Mouse (Mus musculus) left cerebral cortex, postnatal 4 days (tissue): Measurements from ENCODE around the gene Ptges3. TPM values are rescaled to one million over a fixed set of nuclear protein-coding genes. Genes with fewer than 3 reads are reported as not detected.

Experiments used
- microRNA-seq: library from miRNA; unstranded; fragments of <30 nt; microRNA quantifications from one replicate; pipeline ENCODE4 v1.2.0, GENCODE M21; 2022
- total RNA-seq, 2 experiments: library from RNA; stranded (reverse); gene quantifications; 2 replicates each; pipeline ENCODE4 v1.2.3; 2021

Gene Ptges3
- total RNA-seq, 2 experiments from 2014 or later = 179 to 184 TPM

Small RNA genes within 50 kb of the gene (microRNA-seq; reads per million reads assigned to microRNA genes)
- 28.9 reads per million, percentile 39 among the genes with 10 or more reads in this experiment for gene Mir677

Other genes starting within 250 kb of the Ptges3 start
- not detected for gene Rdh19, start 209.0 kb upstream of the Ptges3 start, total RNA-seq
- not detected for gene Rdh16f2, start 192.5 kb upstream of the Ptges3 start, total RNA-seq
- not detected for gene Rdh7, start 170.1 kb upstream of the Ptges3 start, total RNA-seq
- not detected for gene Sdr9c7, start 160.4 kb upstream of the Ptges3 start, total RNA-seq
- not detected for gene Hsd17b6, start 51.3 kb upstream of the Ptges3 start, total RNA-seq
- gene Prim1, start 43.8 kb upstream of the Ptges3 start, total RNA-seq = 10 to 100 TPM; 19.9 to 23.8 TPM
- 100 to 1,000 TPM; 481 to 496 TPM for gene Naca, start 23.4 kb upstream of the Ptges3 start, total RNA-seq
- gene Atp5b, start 24.3 kb downstream of the Ptges3 start, total RNA-seq = 1,000 to 10,000 TPM; 1,302 to 1,309 TPM
- 10 to 100 TPM; 34.5 to 36.2 TPM for gene Baz2a, start 32.6 kb downstream of the Ptges3 start, total RNA-seq
- 10 to 100 TPM; 12.7 to 13.0 TPM for gene Rbms2, start 121.3 kb downstream of the Ptges3 start, total RNA-seq
- 1 to 10 TPM; 5.9 to 7.9 TPM for gene Gls2, start 135.5 kb downstream of the Ptges3 start, total RNA-seq
- 10 to 100 TPM; 14.5 to 16.3 TPM for gene Spryd4, start 152.9 kb downstream of the Ptges3 start, total RNA-seq
- gene Mip, start 166.9 kb downstream of the Ptges3 start, total RNA-seq = not detected
- gene Timeless, start 173.1 kb downstream of the Ptges3 start, total RNA-seq = 10 to 100 TPM; 11.1 to 14.7 TPM
- gene Apon, start 195.1 kb downstream of the Ptges3 start, total RNA-seq = not detected
- gene Apof, start 209.7 kb downstream of the Ptges3 start, total RNA-seq = not detected
- 10 to 100 TPM; 32.1 to 38.1 TPM for gene Stat2, start 211.6 kb downstream of the Ptges3 start, total RNA-seq
- not detected for gene Il23a, start 239.8 kb downstream of the Ptges3 start, total RNA-seq
- gene Pan2, start 244.4 kb downstream of the Ptges3 start, total RNA-seq = 10 to 100 TPM; 19.9 to 22.4 TPM